Comparison of ENCODE assay signal across 14 mouse cellular contexts in genomic region chr2:167343369-167344140, GRCm38 (mm10). TPM values are rescaled to one million over a fixed set of nuclear protein-coding genes. Genes with fewer than 3 reads are reported as not detected.
A peak's percentile ranks its signal among the peaks of the same experiment; 100 is the strongest.
DNase-seq lines count a peak whose midpoint lies in the region; ATAC-seq lines count a peak whose summit lies in the region.
"Had no signal": no experiment of that assay in that cellular context is flagged by ENCODE, and none has a peak within 500 bp of the region (broad histone marks: within the 10 kb centered on the region; RNA-seq: fewer than 3 reads in every experiment).

No protein-coding gene starts in this region.

- peak overlapping the region; percentile 10; the same call in 1 of the 2 replicates for H3K9ac ChIP-seq in forebrain, embryonic 13.5 days
- H3K9ac ChIP-seq in forebrain, embryonic 11.5 days (ENCODE audit: low read length): no peak overlapping the region
- H3K9ac ChIP-seq in neural tube, embryonic 13.5 days: peak overlapping the region; percentile 23; the same call in 1 of the 2 replicates

- WGBS in forebrain, embryonic 13.5 days: 81% methylated on average over 12 of the region's 12 CpGs
- WGBS in forebrain, embryonic 11.5 days: 80% methylated on average over 12 of the region's 12 CpGs
- WGBS in neural tube, embryonic 13.5 days: 73% methylated on average over 12 of the region's 12 CpGs
- 67% methylated on average over 12 of the region's 12 CpGs for WGBS in limb, embryonic 10.5 days

- H3K4me2 ChIP-seq in forebrain, embryonic 13.5 days: no peak overlapping the region
- no peak overlapping the region for H3K4me2 ChIP-seq in forebrain, embryonic 11.5 days (ENCODE audit: low read depth, low read length, severe bottlenecking)
- no peak overlapping the region for H3K4me2 ChIP-seq in neural tube, embryonic 13.5 days

- H3K4me3 ChIP-seq in forebrain, embryonic 13.5 days: no peak overlapping the region
- H3K4me3 ChIP-seq in forebrain, embryonic 11.5 days (ENCODE audit: low read depth, low read length): no peak overlapping the region
- no peak overlapping the region for H3K4me3 ChIP-seq in neural tube, embryonic 13.5 days
- no peak overlapping the region for H3K4me3 ChIP-seq in limb, embryonic 10.5 days

- H3K36me3 ChIP-seq in forebrain, embryonic 13.5 days (ENCODE audit: poor library complexity, severe bottlenecking): no peaks in the 10 kb centered on the region
- no peaks in the 10 kb centered on the region for H3K36me3 ChIP-seq in forebrain, embryonic 11.5 days (ENCODE audit: control insufficient read depth, insufficient read depth, low read length)
- no peaks in the 10 kb centered on the region for H3K36me3 ChIP-seq in neural tube, embryonic 13.5 days
- H3K36me3 ChIP-seq in limb, embryonic 10.5 days: no peaks in the 10 kb centered on the region

- H3K9me3 ChIP-seq in forebrain, embryonic 13.5 days (replicated peaks): no peaks in the 10 kb centered on the region
- H3K9me3 ChIP-seq in forebrain, embryonic 11.5 days (ENCODE audit: control insufficient read depth, low read length): no peaks in the 10 kb centered on the region
- no peaks in the 10 kb centered on the region for H3K9me3 ChIP-seq in neural tube, embryonic 13.5 days
- no peaks in the 10 kb centered on the region for H3K9me3 ChIP-seq in limb, embryonic 10.5 days (replicated peaks)

- H3K27ac ChIP-seq in forebrain, embryonic 13.5 days: peak overlapping the region; percentile 19; the same call in 1 of the 2 replicates
- no peak overlapping the region for H3K27ac ChIP-seq in forebrain, embryonic 11.5 days (ENCODE audit: low read depth, low read length)
- H3K27ac ChIP-seq in neural tube, embryonic 13.5 days (replicated peaks): peak overlapping the region; percentile 14; the same call in 1 of the 2 replicates
- H3K27ac ChIP-seq in limb, embryonic 10.5 days: peak overlapping the region; percentile 31; the same call in 1 of the 2 replicates

- no peak for ATAC-seq in forebrain, embryonic 13.5 days
- ATAC-seq in forebrain, embryonic 11.5 days (replicated peaks; ENCODE audit: low FRiP score): no peak
- ATAC-seq in neural tube, embryonic 13.5 days (ENCODE audit: low read depth): no peak
- ATAC-seq: activated CD4-positive, CD25-positive, alpha-beta regulatory T cell, adult 4 months; forebrain, embryonic 16.5 days had no signal

- no peaks in the 10 kb centered on the region for H3K27me3 ChIP-seq in forebrain, embryonic 13.5 days
- H3K27me3 ChIP-seq in forebrain, embryonic 11.5 days (ENCODE audit: control insufficient read depth, insufficient read depth, low read length): no peaks in the 10 kb centered on the region
- H3K27me3 ChIP-seq in neural tube, embryonic 13.5 days: no peaks in the 10 kb centered on the region
- H3K27me3 ChIP-seq in limb, embryonic 10.5 days (ENCODE audit: low read depth, poor library complexity, severe bottlenecking): no peaks in the 10 kb centered on the region

- no peak for DNase-seq in forebrain, embryonic 11.5 days (ENCODE audit: low spot score)
- no peak for DNase-seq in neural tube, embryonic 10.5 days (ENCODE audit: extremely low spot score, low spot score)
- no peak for DNase-seq in limb, embryonic 10.5 days (ENCODE audit: low spot score)
- DNase-seq in spleen, adult 18-20 months: no peak
- no peak for DNase-seq in kidney, postnatal 25 days
- no peak for DNase-seq in lung, postnatal 25 days (ENCODE audit: low spot score)
- DNase-seq: cerebellum, postnatal 14 days; heart, adult 18-20 months; kidney, adult 2 months; lung, adult 18-20 months had no signal

- peaks cover 34% of the 10 kb centered on the region for H3K4me1 ChIP-seq in forebrain, embryonic 13.5 days
- H3K4me1 ChIP-seq in forebrain, embryonic 11.5 days (replicated peaks; ENCODE audit: control insufficient read depth, insufficient read depth, low read length): peaks cover 13% of the 10 kb centered on the region; the same call in 1 of the 2 replicates
- peaks cover 39% of the 10 kb centered on the region for H3K4me1 ChIP-seq in neural tube, embryonic 13.5 days (replicated peaks)
- peaks cover 24% of the 10 kb centered on the region for H3K4me1 ChIP-seq in limb, embryonic 10.5 days

RNA-seq across cellular contexts. Expression of gene B4galt5, which starts 5.4 kb away (rescaled TPM):
- polyA plus RNA-seq in forebrain, embryonic 13.5 days (2015; fragmentation: Nextera tagmentation; extraction: Ambion mirVana): 9.1 and 9.2 TPM in 2 replicates
- polyA plus RNA-seq in forebrain, embryonic 11.5 days (2014; fragmentation: Nextera tagmentation; extraction: Ambion mirVana): 17.5 and 19.2 TPM in 2 replicates
- polyA plus RNA-seq in neural tube, embryonic 13.5 days (2015; fragmentation: Nextera tagmentation; extraction: Ambion mirVana): 21.6 and 22.2 TPM in 2 replicates
- polyA plus RNA-seq in limb, embryonic 10.5 days (2016; fragmentation: Nextera tagmentation; extraction: Ambion mirVana): 10.3 and 11.3 TPM in 2 replicates
